In the genomic region with DNA sequence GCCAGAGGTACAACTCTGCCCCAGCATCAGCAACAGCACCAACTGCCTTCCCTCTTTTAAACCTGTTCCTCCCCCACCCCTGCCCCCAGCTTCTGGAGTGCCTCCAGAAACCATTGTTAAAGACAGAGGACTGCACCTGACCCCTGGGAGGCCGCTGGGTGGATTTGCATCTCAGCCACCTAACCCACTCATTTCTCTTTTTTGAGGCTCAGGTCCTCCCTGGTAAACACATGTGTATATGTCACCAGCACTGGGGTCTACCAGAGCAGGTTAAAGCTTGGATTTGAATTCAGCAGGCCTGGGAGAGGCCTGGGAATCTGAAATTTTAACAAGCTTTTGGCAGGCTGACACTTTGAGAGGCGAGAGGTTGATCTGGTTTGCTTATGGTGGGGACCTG, we compare ENCODE assay signal across 11 mouse cellular contexts.
A peak's percentile ranks its signal among the peaks of the same experiment; 100 is the strongest.
DNase-seq lines count a peak whose midpoint lies in the region; ATAC-seq and TF ChIP-seq lines count a peak whose summit lies in the region.
"Had no signal": no experiment of that assay in that cellular context is flagged by ENCODE, and none has a peak within 500 bp of the region (broad histone marks: within the 10 kb centered on the region; RNA-seq: fewer than 3 reads in every experiment).

No protein-coding gene starts in this region.

- H3K9me3 ChIP-seq in hindbrain, embryonic 10.5 days, result no peaks in the 10 kb centered on the region
- no peaks in the 10 kb centered on the region for H3K9me3 ChIP-seq in hindbrain, embryonic 11.5 days (ENCODE audit: control insufficient read depth, low read length)
- H3K9me3 ChIP-seq in embryonic facial prominence, embryonic 12.5 days, result no peaks in the 10 kb centered on the region
- H3K9me3 ChIP-seq in midbrain, embryonic 15.5 days, result no peaks in the 10 kb centered on the region
- H3K9me3 ChIP-seq: lung, embryonic 15.5 days had no signal

- no peak for TF ChIP-seq CTCF in cerebellum, adult 2 months (IDR thresholded peaks at IDR 0.05; ENCODE audit: borderline replicate concordance, insufficient read depth, low read depth, low read length)

- DNase-seq in cerebellum, adult 2 months, result peak in 1 of 2 experiments; percentile 32
- no peak for DNase-seq in cerebellum, postnatal 4 days (ENCODE audit: low spot score in 2 of 2)
- DNase-seq in hindbrain, embryonic 10.5 days (ENCODE audit: low spot score), result no peak
- no peak for DNase-seq in hindbrain, embryonic 11.5 days (ENCODE audit: low spot score)
- DNase-seq in spleen, postnatal 4 days (ENCODE audit: low spot score in 2 of 2), result no peak
- DNase-seq: kidney, postnatal 14 days; liver had no signal

- H3K27ac ChIP-seq in cerebellum, adult 2 months (ENCODE audit: insufficient read depth, low read length), result peak overlapping the region; percentile 78
- peak overlapping the region; percentile 46 for H3K27ac ChIP-seq in hindbrain, embryonic 10.5 days
- no peak overlapping the region for H3K27ac ChIP-seq in hindbrain, embryonic 11.5 days (ENCODE audit: low read depth, low read length)
- peak overlapping the region; percentile 46; the same call in 1 of the 2 replicates for H3K27ac ChIP-seq in embryonic facial prominence, embryonic 12.5 days
- 0 out of 2 replicates have a peak overlapping the region, but pooled peaks have one; percentile 67 for H3K27ac ChIP-seq in midbrain, embryonic 15.5 days
- H3K27ac ChIP-seq: lung, embryonic 15.5 days had no signal

- no peak overlapping the region for H3K4me2 ChIP-seq in hindbrain, embryonic 11.5 days (replicated peaks; ENCODE audit: low read depth, low read length)
- no peak overlapping the region for H3K4me2 ChIP-seq in embryonic facial prominence, embryonic 12.5 days (replicated peaks)
- no peak overlapping the region for H3K4me2 ChIP-seq in midbrain, embryonic 15.5 days
- H3K4me2 ChIP-seq: lung, embryonic 15.5 days had no signal

- TF ChIP-seq POLR2A in cerebellum, adult 2 months (IDR thresholded peaks at IDR 0.05; ENCODE audit: borderline replicate concordance, insufficient read depth, low read length), result no peak

- H3K27me3 ChIP-seq in cerebellum, adult 2 months (ENCODE audit: control insufficient read depth, insufficient read depth, low read length), result no peaks in the 10 kb centered on the region
- H3K27me3 ChIP-seq in hindbrain, embryonic 10.5 days (ENCODE audit: insufficient read depth, poor library complexity, severe bottlenecking), result no peaks in the 10 kb centered on the region
- H3K27me3 ChIP-seq in hindbrain, embryonic 11.5 days (ENCODE audit: control insufficient read depth, insufficient read depth, low read length), result no peaks in the 10 kb centered on the region
- H3K27me3 ChIP-seq in embryonic facial prominence, embryonic 12.5 days, result no peaks in the 10 kb centered on the region
- H3K27me3 ChIP-seq in midbrain, embryonic 15.5 days (replicated peaks), result no peaks in the 10 kb centered on the region
- H3K27me3 ChIP-seq: lung, embryonic 15.5 days had no signal

- WGBS in cerebellum, adult 2 months, result 73% methylated on average over 2 of the region's 2 CpGs
- 44% methylated on average over 2 of the region's 2 CpGs for WGBS in hindbrain, embryonic 10.5 days
- WGBS in hindbrain, embryonic 11.5 days, result 49% methylated on average over 2 of the region's 2 CpGs
- 35% methylated on average over 2 of the region's 2 CpGs for WGBS in embryonic facial prominence, embryonic 12.5 days
- 58% methylated on average over 2 of the region's 2 CpGs for WGBS in midbrain, embryonic 15.5 days

- ATAC-seq in hindbrain, embryonic 11.5 days (ENCODE audit: low FRiP score), result no peak
- ATAC-seq in embryonic facial prominence, embryonic 12.5 days (ENCODE audit: insufficient number of reproducible peaks, insufficient read depth, low FRiP score, low TSS enrichment), result no peak
- ATAC-seq in midbrain, embryonic 15.5 days (replicated peaks), result no peak
- ATAC-seq in inflammation-experienced regulatory T-cells, adult 6 months, result no peak

- H3K9ac ChIP-seq in hindbrain, embryonic 11.5 days (ENCODE audit: low read depth, low read length), result no peak overlapping the region
- no peak overlapping the region for H3K9ac ChIP-seq in embryonic facial prominence, embryonic 12.5 days
- H3K9ac ChIP-seq in midbrain, embryonic 15.5 days, result no peak overlapping the region
- H3K9ac ChIP-seq: lung, embryonic 15.5 days had no signal

- peaks cover 40% of the 10 kb centered on the region for H3K4me1 ChIP-seq in cerebellum, adult 2 months (ENCODE audit: control insufficient read depth, insufficient read depth, low read length)
- peaks cover 40% of the 10 kb centered on the region for H3K4me1 ChIP-seq in hindbrain, embryonic 10.5 days (replicated peaks)
- H3K4me1 ChIP-seq in hindbrain, embryonic 11.5 days (replicated peaks; ENCODE audit: control insufficient read depth, insufficient read depth, low read length), result peaks cover 15% of the 10 kb centered on the region; the same call in 1 of the 2 replicates
- H3K4me1 ChIP-seq in embryonic facial prominence, embryonic 12.5 days, result peaks cover 25% of the 10 kb centered on the region
- peaks cover 51% of the 10 kb centered on the region for H3K4me1 ChIP-seq in midbrain, embryonic 15.5 days

- no peak overlapping the region for H3K4me3 ChIP-seq in cerebellum, adult 2 months (replicated peaks; ENCODE audit: insufficient read depth, low read depth, low read length)
- no peak overlapping the region for H3K4me3 ChIP-seq in hindbrain, embryonic 10.5 days
- no peak overlapping the region for H3K4me3 ChIP-seq in hindbrain, embryonic 11.5 days (ENCODE audit: low read depth, low read length)
- H3K4me3 ChIP-seq in embryonic facial prominence, embryonic 12.5 days, result no peak overlapping the region
- no peak overlapping the region for H3K4me3 ChIP-seq in midbrain, embryonic 15.5 days
- H3K4me3 ChIP-seq: lung, embryonic 15.5 days had no signal

- no peaks in the 10 kb centered on the region for H3K36me3 ChIP-seq in hindbrain, embryonic 10.5 days
- no peaks in the 10 kb centered on the region for H3K36me3 ChIP-seq in hindbrain, embryonic 11.5 days (ENCODE audit: control insufficient read depth, insufficient read depth, low read length)
- H3K36me3 ChIP-seq in embryonic facial prominence, embryonic 12.5 days, result no peaks in the 10 kb centered on the region
- no peaks in the 10 kb centered on the region for H3K36me3 ChIP-seq in midbrain, embryonic 15.5 days (replicated peaks)
- H3K36me3 ChIP-seq: lung, embryonic 15.5 days had no signal
